Mouse (Mus musculus): Measurements from ENCODE around the gene Sirt7.

- TF ChIP-seq POLR2A (IDR thresholded peaks at IDR 0.05; ENCODE audit: borderline replicate concordance, low read depth, low read length) (no peak), CTCF (IDR thresholded peaks at IDR 0.05; ENCODE audit: low read depth, low read length) (no peak)
Measured at GRCm38 (mm10) chr11:120613976-120614375, 11.1 kb downstream of the Sirt7 start.
